Mouse (Mus musculus) liver, postnatal 0 days (tissue): Measurements from ENCODE around the gene Rb1.

ENCODE experiments used
- CTCF ChIP-seq: sonication (generic); IDR thresholded peaks from 2 replicates; pipeline ENCODE4 v1.5.1; 2016; ENCODE audit warnings: antibody characterized with exemption, low read depth
- EP300 ChIP-seq: IDR thresholded peaks from 2 replicates; pipeline ENCODE4 v1.6.1; 2016; ENCODE audit warnings: antibody characterized with exemption, low read depth, mild to moderate bottlenecking

- TF ChIP-seq CTCF (no peak), EP300 (no peak)
Observed at GRCm38 (mm10) chr14:73301856-73302255, 23.8 kb downstream of the Rb1 start.
